8 mouse cellular contexts compared by ENCODE assay signal in genomic region chr13:95325080-95325906, GRCm38 (mm10). TPM values are rescaled to one million over a fixed set of nuclear protein-coding genes. Genes with fewer than 3 reads are reported as not detected.
A peak's percentile ranks its signal among the peaks of the same experiment; 100 is the strongest.
DNase-seq lines count a peak whose midpoint lies in the region; ATAC-seq and TF ChIP-seq lines count a peak whose summit lies in the region.

No protein-coding gene starts in this region.

- no peak overlapping the region for H3K27ac ChIP-seq in ES-Bruce4 (ENCODE audit: insufficient read depth, low read length)
- peak overlapping the region; percentile 78 for H3K27ac ChIP-seq in hindbrain, embryonic 11.5 days (ENCODE audit: low read depth, low read length)

- under 1% methylated on average over 59 of the region's 63 CpGs for WGBS in hindbrain, embryonic 11.5 days

- H3K27me3 ChIP-seq in ES-Bruce4 (ENCODE audit: control insufficient read depth, insufficient read depth, low read length, poor library complexity, severe bottlenecking), result no peaks in the 10 kb centered on the region; the same call in 1 of the 2 replicates
- no peaks in the 10 kb centered on the region for H3K27me3 ChIP-seq in hindbrain, embryonic 11.5 days (ENCODE audit: control insufficient read depth, insufficient read depth, low read length)

- no peaks in the 10 kb centered on the region for H3K9me3 ChIP-seq in ES-Bruce4 (replicated peaks; ENCODE audit: control insufficient read depth, insufficient read depth, low read length, poor library complexity, severe bottlenecking)
- no peaks in the 10 kb centered on the region for H3K9me3 ChIP-seq in hindbrain, embryonic 11.5 days (ENCODE audit: control insufficient read depth, low read length)

- DNase-seq in cerebellum, adult 11 months, result peak; percentile 64
- peak; percentile 86 for DNase-seq in forelimb bud, embryonic 11.5 days (ENCODE audit: low read depth, low spot score)
- DNase-seq in hindbrain, embryonic 11.5 days (ENCODE audit: low spot score), result peak; percentile 83
- DNase-seq in layer of hippocampus, postnatal 25 days (ENCODE audit: extremely low spot score in 1 of 2, low spot score in 1 of 2), result peak; percentile 52 to 70
- peak; percentile 82 to 86 for DNase-seq in lung, postnatal 4 days
- DNase-seq in right cerebral cortex, adult 18-20 months, result peak; percentile 67
- DNase-seq in urinary bladder, postnatal 25 days (ENCODE audit: low spot score), result peak; percentile 65

- TF ChIP-seq EP300 in ES-Bruce4 (IDR thresholded peaks at IDR 0.05; ENCODE audit: insufficient read depth, low read depth, low read length), result 0 out of 2 replicates have a peak, but pooled peaks have one; percentile 22

- peak; percentile 71 for ATAC-seq in hindbrain, embryonic 11.5 days (ENCODE audit: low FRiP score)

- TF ChIP-seq CTCF in ES-Bruce4 (IDR thresholded peaks at IDR 0.05; ENCODE audit: low read depth, low read length), result no peak

- peak overlapping the region; percentile 91 for H3K9ac ChIP-seq in ES-Bruce4 (ENCODE audit: low read depth, poor library complexity, severe bottlenecking)
- peak overlapping the region; percentile 96 for H3K9ac ChIP-seq in hindbrain, embryonic 11.5 days (ENCODE audit: low read depth, low read length)

- peak overlapping the region; percentile 83 for H3K4me2 ChIP-seq in hindbrain, embryonic 11.5 days (replicated peaks; ENCODE audit: low read depth, low read length)

- peak overlapping the region; percentile 62 for H3K4me3 ChIP-seq in ES-Bruce4 (ENCODE audit: low read depth, low read length)
- H3K4me3 ChIP-seq in hindbrain, embryonic 11.5 days (ENCODE audit: low read depth, low read length), result peak overlapping the region; percentile 74

- peak; percentile 14 for TF ChIP-seq POLR2A in ES-Bruce4 (IDR thresholded peaks at IDR 0.05; ENCODE audit: insufficient read depth, low read length)

- H3K4me1 ChIP-seq in ES-Bruce4 (ENCODE audit: control insufficient read depth, insufficient read depth, low read length), result peaks cover 3% of the 10 kb centered on the region
- 0 out of 2 replicates have a peak, but pooled peaks cover 4% of the 10 kb centered on the region for H3K4me1 ChIP-seq in hindbrain, embryonic 11.5 days (replicated peaks; ENCODE audit: control insufficient read depth, insufficient read depth, low read length)

- H3K36me3 ChIP-seq in ES-Bruce4 (ENCODE audit: control insufficient read depth, insufficient read depth, low read length, poor library complexity, severe bottlenecking), result no peaks in the 10 kb centered on the region
- H3K36me3 ChIP-seq in hindbrain, embryonic 11.5 days (ENCODE audit: control insufficient read depth, insufficient read depth, low read length), result no peaks in the 10 kb centered on the region

RNA-seq across cellular contexts. Expression of gene Zbed3, which starts 1.9 kb away (rescaled TPM):
- 12.3 and 13.7 TPM in 2 replicates for polyA plus RNA-seq in ES-Bruce4 (2011; ENCODE audit: insufficient read depth, insufficient read length, low read depth, missing spikeins)
- 50.8 and 53.8 TPM in 2 replicates for polyA plus RNA-seq in hindbrain, embryonic 11.5 days (2014; fragmentation: Nextera tagmentation; extraction: Ambion mirVana)
- 10 to 100 TPM; 14.1 to 15.1 TPM for total RNA-seq in layer of hippocampus, postnatal 25 days (2021)

RNA-seq across cellular contexts. Expression of gene Aggf1, which starts 49.9 kb away (rescaled TPM):
- polyA plus RNA-seq in ES-Bruce4 (2011; ENCODE audit: insufficient read depth, insufficient read length, low read depth, missing spikeins), result 42.2 and 42.4 TPM in 2 replicates
- polyA plus RNA-seq in hindbrain, embryonic 11.5 days (2014; fragmentation: Nextera tagmentation; extraction: Ambion mirVana), result 47.7 and 54.4 TPM in 2 replicates
- 10 to 100 TPM; 49.3 TPM for total RNA-seq in layer of hippocampus, postnatal 25 days (2021)
